Mouse (Mus musculus): ENCODE measurements around the gene Zfp36. TPM values are rescaled to one million over a fixed set of nuclear protein-coding genes. Genes with fewer than 3 reads are reported as not detected.

The Zfp36 gene
- polyA plus RNA-seq, 1 experiment from 2014 or later, result 27.2 TPM

DNA sequence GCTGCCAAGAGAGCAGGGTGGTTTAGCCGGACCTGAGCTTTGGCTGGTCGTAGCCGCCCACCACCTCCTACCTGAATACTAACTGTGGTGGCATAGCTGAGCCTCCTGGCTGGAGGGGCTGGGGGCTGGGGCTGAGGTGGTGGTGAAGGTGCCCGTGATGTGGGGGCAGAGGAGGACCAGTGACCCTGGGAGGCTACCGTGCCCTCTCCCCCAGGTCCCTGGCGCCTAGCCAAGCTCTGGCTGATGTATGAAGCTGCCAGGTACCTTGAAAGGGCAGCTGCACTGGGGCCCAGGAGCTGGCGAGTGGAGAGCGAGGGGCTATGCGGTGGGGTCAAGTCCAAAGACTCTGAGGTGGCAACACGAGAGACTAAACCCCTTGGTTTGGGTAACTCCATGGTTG, 20.2 kb downstream of the Zfp36 start:
- peaks cover 27% of the 10 kb centered on the region for H3K4me1 ChIP-seq (replicated peaks)
- ATAC-seq, result no peak
- no peaks in the 10 kb centered on the region for H3K27me3 ChIP-seq (replicated peaks)
- no peak overlapping the region for H3K9ac ChIP-seq
- no peak overlapping the region for H3K4me3 ChIP-seq (replicated peaks)
- peaks cover 37% of the 10 kb centered on the region for H3K36me3 ChIP-seq
- H3K4me2 ChIP-seq (replicated peaks), result no peak overlapping the region
- H3K9me3 ChIP-seq, result no peaks in the 10 kb centered on the region
- 87% methylated on average over 10 of the region's 10 CpGs for WGBS
- no peak overlapping the region for H3K27ac ChIP-seq

DNA sequence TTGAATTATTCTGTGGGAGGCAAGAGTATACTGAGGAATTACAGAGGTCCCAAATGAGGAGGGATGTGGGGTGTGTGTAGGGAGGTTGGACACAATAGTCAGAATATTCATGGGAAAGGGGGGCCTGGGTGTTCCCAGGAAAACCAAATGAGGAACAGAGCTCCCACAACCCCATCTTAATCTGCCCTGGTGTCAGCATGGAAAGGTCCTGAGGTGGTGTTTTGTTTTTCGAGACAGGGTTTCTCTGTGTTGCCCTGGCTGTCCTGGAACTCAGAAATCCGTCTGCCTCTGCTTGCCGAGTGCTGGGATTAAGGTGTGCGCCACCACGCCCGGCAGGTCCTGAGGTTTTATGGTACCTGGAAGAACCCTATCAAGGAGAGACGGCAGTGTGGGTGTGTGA, 21.6 kb downstream of the Zfp36 start:
- H3K9me3 ChIP-seq, result no peaks in the 10 kb centered on the region
- peak overlapping the region; percentile 74; the same call in 1 of the 2 replicates for H3K27ac ChIP-seq
- 44% methylated on average over 7 of the region's 7 CpGs for WGBS
- H3K36me3 ChIP-seq, result peaks cover 35% of the 10 kb centered on the region
- no peaks in the 10 kb centered on the region for H3K27me3 ChIP-seq (replicated peaks)
- no peak overlapping the region for H3K4me3 ChIP-seq (replicated peaks)
- ATAC-seq, result no peak
- H3K4me1 ChIP-seq (replicated peaks), result peaks cover 27% of the 10 kb centered on the region
- no peak overlapping the region for H3K4me2 ChIP-seq (replicated peaks)
- H3K9ac ChIP-seq, result no peak overlapping the region; the same call in 1 of the 2 replicates

DNA sequence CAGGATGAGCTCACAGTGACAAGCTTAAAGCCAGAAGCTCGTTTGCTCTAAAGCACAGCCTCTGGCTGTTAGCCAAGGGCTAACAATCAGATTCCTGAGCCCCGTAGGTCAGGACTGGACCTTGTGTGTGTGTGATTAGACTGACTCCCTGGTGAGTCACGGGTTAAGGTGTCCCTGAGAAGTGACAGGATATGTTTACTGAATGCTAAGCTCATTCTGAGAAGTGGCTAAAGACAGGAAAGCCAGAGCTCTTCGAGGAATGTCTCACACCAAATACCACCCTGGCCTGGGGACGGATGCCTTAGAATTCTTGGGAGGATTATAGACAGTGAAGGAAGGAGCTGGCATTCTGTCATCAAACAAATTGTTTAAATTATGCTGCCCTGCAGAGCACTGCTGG, 22.1 kb downstream of the Zfp36 start:
- H3K4me2 ChIP-seq (replicated peaks), result peak overlapping the region; percentile 18; the same call in 1 of the 2 replicates
- peak; percentile 21 for ATAC-seq
- H3K9ac ChIP-seq, result no peak overlapping the region; the same call in 1 of the 2 replicates
- no peaks in the 10 kb centered on the region for H3K9me3 ChIP-seq
- peaks cover 27% of the 10 kb centered on the region for H3K4me1 ChIP-seq (replicated peaks)
- H3K27ac ChIP-seq, result peak overlapping the region; percentile 74
- 3% methylated on average over 5 of the region's 5 CpGs for WGBS
- peaks cover 40% of the 10 kb centered on the region for H3K36me3 ChIP-seq
- H3K4me3 ChIP-seq (replicated peaks), result no peak overlapping the region
- no peaks in the 10 kb centered on the region for H3K27me3 ChIP-seq (replicated peaks)

- Histone ChIP-seq H3K36me3 (peaks cover 36% of the 10 kb centered on the region), H3K27ac (peak overlapping the region; percentile 74), H3K27me3 (replicated peaks) (no peaks in the 10 kb centered on the region), H3K4me2 (replicated peaks) (peak overlapping the region; percentile 18; the same call in 1 of the 2 replicates), H3K9ac (no peak overlapping the region), H3K4me1 (replicated peaks) (peaks cover 27% of the 10 kb centered on the region), H3K9me3 (no peaks in the 10 kb centered on the region), H3K4me3 (replicated peaks) (no peak overlapping the region)
- ATAC-seq, result peak; percentile 55
- 10% methylated on average over 5 of the region's 5 CpGs for WGBS
Observed at GRCm38 (mm10) chr7:28356981-28357380, 23.1 kb downstream of the Zfp36 start.

- H3K27ac ChIP-seq, result no peak overlapping the region
- H3K36me3 ChIP-seq, result peaks cover 27% of the 10 kb centered on the region
- H3K9me3 ChIP-seq, result no peaks in the 10 kb centered on the region
Observed at GRCm38 (mm10) chr7:28355221-28355620, 24.8 kb downstream of the Zfp36 start.

DNA sequence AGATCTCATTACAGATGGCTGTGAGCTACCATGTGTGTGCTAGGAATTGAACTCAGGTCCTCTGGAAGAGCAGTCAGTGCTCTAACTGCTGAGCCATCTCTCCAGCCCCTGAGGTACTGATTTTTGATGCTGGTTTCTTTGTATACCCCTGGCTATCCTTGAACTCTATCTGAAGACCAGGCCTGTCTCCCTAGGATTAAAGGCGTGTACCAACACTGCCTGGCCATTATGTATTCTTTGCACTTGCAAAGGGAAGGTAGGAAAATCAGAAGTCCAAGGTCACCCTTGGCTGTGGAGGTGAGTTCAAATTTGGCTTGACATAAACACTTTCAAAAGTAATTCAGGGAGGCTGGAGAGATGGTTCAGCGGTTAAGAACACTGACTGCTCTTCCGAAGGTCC, 25.5 kb downstream of the Zfp36 start:
- Histone ChIP-seq H3K4me2 (replicated peaks) (no peak overlapping the region), H3K36me3 (peaks cover 27% of the 10 kb centered on the region), H3K27ac (no peak overlapping the region), H3K4me3 (replicated peaks) (no peak overlapping the region), H3K4me1 (replicated peaks) (peaks cover 37% of the 10 kb centered on the region), H3K9ac (no peak overlapping the region), H3K27me3 (replicated peaks) (no peaks in the 10 kb centered on the region), H3K9me3 (no peaks in the 10 kb centered on the region)
- WGBS, result 93% methylated on average over 3 of the region's 3 CpGs
- no peak for ATAC-seq

More at GRCm38 (mm10) chr7:28355221-28355620, 24.8 kb downstream of the Zfp36 start:
- H3K4me1 ChIP-seq (replicated peaks), result peaks cover 33% of the 10 kb centered on the region
- H3K9ac ChIP-seq, result no peak overlapping the region
- H3K4me2 ChIP-seq (replicated peaks), result no peak overlapping the region
- no peak overlapping the region for H3K4me3 ChIP-seq (replicated peaks)
- ATAC-seq, result no peak
- no peaks in the 10 kb centered on the region for H3K27me3 ChIP-seq (replicated peaks)
- WGBS, result 86% methylated on average over 3 of the region's 3 CpGs

DNA sequence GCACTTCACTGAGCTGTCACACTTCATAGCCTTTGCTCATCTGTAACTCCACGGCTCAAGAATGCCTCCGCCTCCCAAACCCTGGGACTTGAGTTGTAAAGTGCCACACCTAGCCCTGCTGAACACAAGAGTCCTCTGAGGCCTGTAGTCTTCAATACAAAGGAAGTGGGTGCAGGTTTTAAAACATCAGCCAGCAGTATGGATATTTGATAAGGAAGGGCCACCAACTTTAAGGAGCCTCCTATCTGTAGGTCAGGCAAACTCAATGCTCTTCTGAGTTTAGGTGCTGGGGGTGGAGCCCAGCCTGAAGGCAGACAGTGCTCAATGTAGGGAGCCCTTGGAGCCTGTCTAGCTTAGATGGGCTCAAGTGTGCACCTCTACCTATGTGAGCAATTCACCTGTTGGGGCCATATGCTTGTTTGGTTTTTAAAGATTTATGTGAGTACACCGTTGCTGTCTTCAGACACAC, 25.9 kb downstream of the Zfp36 start:
- Histone ChIP-seq H3K4me1 (replicated peaks) (peaks cover 37% of the 10 kb centered on the region), H3K9ac (no peak overlapping the region), H3K27ac (0 out of 2 replicates have a peak overlapping the region, but pooled peaks have one; percentile 6), H3K9me3 (no peaks in the 10 kb centered on the region), H3K4me3 (replicated peaks) (no peak overlapping the region), H3K4me2 (replicated peaks) (no peak overlapping the region), H3K36me3 (peaks cover 26% of the 10 kb centered on the region), H3K27me3 (replicated peaks) (no peaks in the 10 kb centered on the region)
- no peak for ATAC-seq
- 72% methylated on average over 3 of the region's 3 CpGs for whole genome bisulfite sequencing

DNA sequence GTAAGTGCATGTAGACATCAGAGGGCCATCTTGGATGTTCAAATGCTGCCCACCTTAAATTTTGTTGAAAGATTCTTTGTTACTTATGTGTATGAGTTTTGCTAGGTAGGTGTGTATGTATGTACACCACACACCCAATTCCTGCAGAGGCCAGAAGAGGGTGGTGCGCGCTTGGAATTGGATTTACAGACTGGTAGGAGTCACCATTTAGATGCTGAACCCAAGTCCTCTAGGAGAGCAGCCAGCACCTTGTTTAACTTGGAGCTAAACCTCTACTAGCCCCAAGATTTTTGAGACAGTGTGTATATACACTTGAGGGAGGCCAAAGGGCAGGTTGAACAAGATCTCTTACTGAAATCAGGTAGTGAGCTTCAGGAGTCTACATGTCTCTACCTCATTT, 26.8 kb downstream of the Zfp36 start:
- H3K9ac ChIP-seq, result no peak overlapping the region
- no peak overlapping the region for H3K27ac ChIP-seq

DNA sequence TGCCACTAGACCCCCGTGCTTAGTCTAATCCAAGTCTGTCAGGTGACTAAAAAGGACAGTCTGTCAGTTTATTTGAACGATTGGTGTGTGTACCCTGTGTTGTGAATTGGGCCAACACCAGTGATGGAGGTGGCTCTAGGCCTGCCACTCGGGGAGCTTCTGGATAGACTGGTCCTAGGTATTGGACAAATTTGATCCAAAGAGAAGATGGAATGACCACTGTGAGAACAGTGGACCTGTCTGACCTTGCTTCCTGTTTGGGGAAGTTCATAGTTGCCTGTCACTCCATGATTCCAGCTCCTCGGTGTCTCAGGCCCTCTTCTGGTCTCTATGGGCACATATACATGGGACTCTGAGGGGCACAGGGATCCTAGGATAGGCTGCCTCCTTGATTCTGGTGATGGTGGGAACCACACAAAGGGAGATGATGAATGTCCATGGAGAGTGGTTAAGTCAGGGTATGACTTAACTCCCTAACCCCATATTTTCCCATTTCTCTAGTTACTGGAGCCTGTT, 28.3 kb downstream of the Zfp36 start:
- peak overlapping the region; percentile 71 for H3K4me2 ChIP-seq (replicated peaks)
- no peak overlapping the region for H3K27ac ChIP-seq
- H3K4me1 ChIP-seq (replicated peaks), result peaks cover 12% of the 10 kb centered on the region
- ATAC-seq, result no peak
- H3K27me3 ChIP-seq (replicated peaks), result no peaks in the 10 kb centered on the region
- peaks cover 21% of the 10 kb centered on the region for H3K36me3 ChIP-seq
- H3K9me3 ChIP-seq, result no peaks in the 10 kb centered on the region
- peak overlapping the region; percentile 97 for H3K9ac ChIP-seq
- WGBS, result 38% methylated on average over 4 of the region's 4 CpGs
- H3K4me3 ChIP-seq (replicated peaks), result peak overlapping the region; percentile 83

More for the DNA sequence above, 26.8 kb downstream of the Zfp36 start:
- Histone ChIP-seq H3K4me3 (replicated peaks) (no peak overlapping the region), H3K36me3 (peaks cover 21% of the 10 kb centered on the region), H3K4me2 (replicated peaks) (no peak overlapping the region), H3K27me3 (replicated peaks) (no peaks in the 10 kb centered on the region), H3K9me3 (no peaks in the 10 kb centered on the region), H3K4me1 (replicated peaks) (peaks cover 28% of the 10 kb centered on the region)
- ATAC-seq, result no peak
- 97% methylated on average over 2 of the region's 2 CpGs for WGBS

GRCm38 (mm10) chr7:28350155-28350883, 29.7 kb downstream of the Zfp36 start, which contains the start of gene Rps16:
Gene Rps16, plus strand, starts transcription at chr7:28350652.
- ATAC-seq, result peak; percentile 95
- peak within 1 kb of the TSS; percentile 77 for H3K4me2 ChIP-seq (replicated peaks)
- H3K27me3 ChIP-seq (replicated peaks), result no peaks in the 10 kb centered on the region
- H3K4me3 ChIP-seq (replicated peaks), result peak within 1 kb of the TSS; percentile 83
- H3K9me3 ChIP-seq, result no peaks in the 10 kb centered on the region
- H3K4me1 ChIP-seq (replicated peaks), result peaks cover 10% of the 10 kb centered on the region
- peak within 1 kb of the TSS; percentile 95 for H3K27ac ChIP-seq
- peaks cover 21% of the 10 kb centered on the region for H3K36me3 ChIP-seq
- under 1% methylated on average over 50 of the region's 50 CpGs for WGBS
- H3K9ac ChIP-seq, result peak within 1 kb of the TSS; percentile 97

GRCm38 (mm10) chr7:28348601-28349000, 31.5 kb downstream of the Zfp36 start:
- no peak for ATAC-seq
- no peak overlapping the region for H3K4me2 ChIP-seq (replicated peaks)
- H3K4me1 ChIP-seq (replicated peaks), result peaks cover 10% of the 10 kb centered on the region
- peaks cover 16% of the 10 kb centered on the region for H3K36me3 ChIP-seq
- H3K27ac ChIP-seq, result no peak overlapping the region
- 84% methylated on average over 7 of the region's 7 CpGs for WGBS
- H3K27me3 ChIP-seq (replicated peaks), result no peaks in the 10 kb centered on the region
- no peak overlapping the region for H3K9ac ChIP-seq
- no peak overlapping the region for H3K4me3 ChIP-seq (replicated peaks)
- no peaks in the 10 kb centered on the region for H3K9me3 ChIP-seq

- Histone ChIP-seq H3K27ac (no peak overlapping the region), H3K4me1 (replicated peaks) (peaks cover 10% of the 10 kb centered on the region), H3K9me3 (no peaks in the 10 kb centered on the region), H3K9ac (no peak overlapping the region), H3K36me3 (peaks cover 8% of the 10 kb centered on the region), H3K4me3 (replicated peaks) (no peak overlapping the region), H3K27me3 (replicated peaks) (no peaks in the 10 kb centered on the region), H3K4me2 (replicated peaks) (no peak overlapping the region)
- no peak for ATAC-seq
- 55% methylated on average over 3 of the region's 3 CpGs for WGBS
Observed at GRCm38 (mm10) chr7:28347746-28348145, 32.3 kb downstream of the Zfp36 start.

Measured in intestine, embryonic 15.5 days (tissue).